Mouse (Mus musculus) c-Kit-positive CD71-negative TER-119-negative erythroid progenitor cells, embryonic 14.5 days (primary cell): ENCODE measurements around the gene Calhm5.

Source experiments
- DNase-seq: peaks from one replicate; pipeline ENCODE4 v3.0.0-alpha.2; 2013; ENCODE audit warnings: low read depth

The Calhm5 gene

GRCm38 (mm10) chr10:34096418-34096883 is at the start of gene Calhm5:
Gene Calhm5, minus strand, starts transcription at chr10:34096519.
- peak; percentile 8 for DNase-seq

- no peak for DNase-seq
These were observed 45.4 kb upstream of the Calhm5 start for GRCm38 (mm10) chr10:34141693-34142092.

GRCm38 (mm10) chr10:34139768-34140167 is 43.4 kb upstream of the Calhm5 start:
- no peak for DNase-seq

- DNase-seq: no peak
These were observed 41.7 kb upstream of the Calhm5 start for GRCm38 (mm10) chr10:34138027-34138426.

GRCm38 (mm10) chr10:34136432-34136831 is 40.1 kb upstream of the Calhm5 start:
- DNase-seq: no peak

- DNase-seq: peak; percentile 26
These were observed 35.0 kb upstream of the Calhm5 start for GRCm38 (mm10) chr10:34131356-34131755.

GRCm38 (mm10) chr10:34128391-34128790 is 32.1 kb upstream of the Calhm5 start:
- DNase-seq: no peak

- DNase-seq: no peak
These were observed 31.4 kb upstream of the Calhm5 start, which contains the start of gene Calhm6 for GRCm38 (mm10) chr10:34127392-34128378. Gene Calhm6, minus strand, starts transcription at chr10:34127984.

- no peak for DNase-seq
These were observed 22.1 kb upstream of the Calhm5 start for GRCm38 (mm10) chr10:34118421-34118820.

- DNase-seq: no peak
These were observed 21.5 kb upstream of the Calhm5 start for GRCm38 (mm10) chr10:34117770-34118169.

- DNase-seq: no peak
These were observed 20.8 kb upstream of the Calhm5 start for GRCm38 (mm10) chr10:34117131-34117530.

- DNase-seq: no peak
These were observed 15.8 kb upstream of the Calhm5 start for GRCm38 (mm10) chr10:34111964-34112738.

- no peak for DNase-seq
These were observed 14.6 kb upstream of the Calhm5 start for GRCm38 (mm10) chr10:34110863-34111465.

- no peak for DNase-seq
These were observed 355 bp downstream of the Calhm5 start for GRCm38 (mm10) chr10:34095964-34096363.

- no peak for DNase-seq
These were observed 1.2 kb downstream of the Calhm5 start for GRCm38 (mm10) chr10:34095147-34095546.

- DNase-seq: no peak
These were observed 4.4 kb downstream of the Calhm5 start for GRCm38 (mm10) chr10:34091888-34092287.

- DNase-seq: no peak
These were observed 5.8 kb downstream of the Calhm5 start for GRCm38 (mm10) chr10:34090481-34090880.

- no peak for DNase-seq
These were observed 6.8 kb downstream of the Calhm5 start for GRCm38 (mm10) chr10:34089517-34089916.

GRCm38 (mm10) chr10:34088515-34088914 is 7.8 kb downstream of the Calhm5 start:
- no peak for DNase-seq

GRCm38 (mm10) chr10:34086514-34086913 is 9.8 kb downstream of the Calhm5 start:
- no peak for DNase-seq

GRCm38 (mm10) chr10:34074522-34075200 is 21.7 kb downstream of the Calhm5 start:
- no peak for DNase-seq

- no peak for DNase-seq
These were observed 24.7 kb downstream of the Calhm5 start for GRCm38 (mm10) chr10:34071650-34072049.
